Mouse (Mus musculus): ENCODE data around the gene Hbq1b.
"Not testable (repeated sequence)": the region's sequence is repeated elsewhere in the genome, so short reads cannot be mapped to it uniquely, and the experiment has no call there.

The Hbq1b gene

GRCm38 (mm10) chr11:32267188-32267884 is 19.4 kb upstream of the Hbq1b start, which contains the start of gene Nprl3:
TSS of gene Nprl3 (minus strand) at chr11:32267707.
- peak; percentile 93 for DNase-seq (ENCODE audit: low spot score in 2 of 2)

DNA sequence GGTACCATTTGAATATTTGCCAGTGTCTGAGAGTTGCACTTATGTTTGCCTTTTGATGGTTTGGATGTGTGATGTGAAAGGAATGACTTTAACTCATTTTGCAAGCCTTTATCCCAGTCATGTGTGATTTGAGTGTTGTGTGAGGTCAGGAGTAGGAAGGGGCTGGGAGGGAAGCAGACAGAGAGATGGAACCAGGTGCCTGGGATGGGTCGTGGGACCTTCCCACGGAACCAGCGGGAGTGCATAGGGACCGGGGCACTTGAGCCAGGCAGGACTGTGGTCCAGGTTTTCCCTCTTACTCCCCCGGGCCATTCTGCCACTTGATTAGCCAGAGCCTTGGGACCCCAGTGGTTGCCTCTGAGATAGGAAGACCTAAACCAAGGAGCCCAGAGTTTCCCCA is 18.8 kb upstream of the Hbq1b start:
- DNase-seq (ENCODE audit: low spot score in 2 of 2) = peak in 1 of 2 experiments; percentile 10

GRCm38 (mm10) chr11:32268952-32269351 is 17.8 kb upstream of the Hbq1b start:
- DNase-seq (ENCODE audit: low spot score in 2 of 2) = no peak

DNA sequence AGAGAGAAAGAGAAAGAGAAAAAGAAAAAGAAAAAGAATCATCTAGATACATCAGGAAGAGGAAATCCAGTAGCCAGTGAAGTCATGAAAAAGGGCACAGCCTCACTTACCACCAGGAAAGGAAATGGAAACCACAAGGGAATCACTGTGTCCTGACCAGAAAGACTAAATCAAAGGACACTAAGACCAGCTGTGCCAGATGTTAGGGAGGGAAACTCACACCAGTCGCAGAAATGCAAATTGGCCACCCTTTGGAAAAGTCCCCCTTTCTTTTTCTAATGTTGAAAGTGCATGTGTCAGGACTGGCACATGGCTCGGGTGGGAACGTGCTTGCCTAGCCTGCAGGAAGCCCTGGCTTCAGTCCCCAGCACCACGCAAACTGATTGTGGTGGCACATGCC is 15.6 kb upstream of the Hbq1b start:
- no peak for DNase-seq (ENCODE audit: low spot score in 2 of 2)

DNA sequence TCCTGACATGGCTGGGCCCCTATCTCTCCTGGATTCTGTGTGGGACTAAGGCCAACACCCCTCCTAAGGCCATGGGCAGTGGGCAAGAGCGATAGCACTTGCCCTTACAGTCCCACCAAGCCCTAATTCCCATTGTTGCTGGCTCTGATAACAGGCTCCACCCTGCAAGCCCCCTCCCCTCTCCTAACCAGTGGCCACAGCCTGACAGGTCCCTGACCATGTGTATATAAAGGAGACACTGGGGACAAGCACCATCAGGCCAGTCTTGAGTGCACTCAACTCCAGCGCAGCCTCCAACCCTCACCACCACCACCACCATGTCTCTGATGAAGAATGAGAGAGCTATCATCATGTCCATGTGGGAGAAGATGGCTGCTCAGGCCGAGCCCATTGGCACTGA is 10.4 kb upstream of the Hbq1b start, which contains the start of gene Hba-x:
Hba-x (plus strand) TSS at position 54 of the 400 bp plus-strand sequence.
- DNase-seq (ENCODE audit: low spot score in 2 of 2) = no peak

DNA sequence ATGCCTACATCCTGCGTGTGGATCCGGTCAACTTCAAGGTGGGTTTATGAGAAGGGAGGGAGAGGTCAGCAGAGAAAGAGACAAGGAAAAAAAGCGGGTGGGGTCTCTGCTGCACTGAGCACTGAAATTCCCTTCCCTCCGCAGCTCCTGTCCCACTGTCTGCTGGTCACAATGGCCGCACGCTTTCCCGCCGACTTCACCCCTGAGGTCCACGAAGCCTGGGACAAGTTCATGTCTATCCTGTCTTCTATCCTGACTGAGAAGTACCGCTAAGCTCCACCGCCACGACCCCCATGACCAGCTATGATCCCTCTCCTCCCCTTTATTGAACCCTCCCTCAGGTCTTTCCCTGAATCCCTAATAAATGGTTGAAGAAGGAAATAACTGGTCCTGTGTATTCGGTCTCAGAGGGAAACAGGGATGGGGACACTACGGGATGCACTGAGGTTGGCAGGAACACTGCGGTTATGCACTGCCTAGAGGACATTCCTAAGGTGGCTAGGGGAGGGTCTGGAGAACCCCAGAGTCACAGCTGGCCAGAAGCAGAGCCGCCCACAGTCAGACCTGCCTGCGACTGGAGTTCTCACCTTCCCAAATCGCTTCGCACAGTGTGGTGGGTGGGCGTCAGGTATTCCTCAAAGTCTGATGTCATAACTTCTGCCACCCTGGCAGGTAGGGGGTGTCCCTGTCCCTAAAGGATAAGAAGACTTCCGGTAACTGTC is 8.9 kb upstream of the Hbq1b start:
- no peak for DNase-seq (ENCODE audit: low spot score in 2 of 2)

DNA sequence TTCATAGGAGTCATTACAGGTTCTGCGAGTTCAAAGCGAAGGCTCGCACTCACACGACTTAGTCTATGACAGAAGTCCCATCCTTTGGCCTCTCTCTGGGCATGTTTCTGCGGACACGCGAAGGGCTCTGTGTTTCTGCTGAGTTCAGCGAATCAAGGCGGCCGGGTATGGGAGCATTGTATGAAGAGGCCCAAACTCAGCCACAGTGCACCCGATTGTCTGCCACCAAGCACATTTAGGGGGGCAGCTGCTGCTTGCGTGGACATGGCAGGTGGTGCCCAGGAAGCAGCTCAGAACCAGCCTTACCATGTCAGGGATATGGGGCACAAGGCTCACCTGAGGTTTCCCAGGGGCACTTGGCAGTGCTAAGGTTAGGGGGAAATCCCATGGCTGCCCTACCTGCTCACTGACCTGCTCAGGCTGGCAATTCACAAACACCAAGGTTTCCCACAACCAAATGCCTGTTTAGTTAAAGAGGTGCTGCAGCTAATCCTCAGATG is 8.3 kb upstream of the Hbq1b start:
- DNase-seq (ENCODE audit: low spot score in 2 of 2) = no peak

GRCm38 (mm10) chr11:32280646-32281045 is 6.1 kb upstream of the Hbq1b start:
- DNase-seq (ENCODE audit: low spot score in 2 of 2) = no peak

DNA sequence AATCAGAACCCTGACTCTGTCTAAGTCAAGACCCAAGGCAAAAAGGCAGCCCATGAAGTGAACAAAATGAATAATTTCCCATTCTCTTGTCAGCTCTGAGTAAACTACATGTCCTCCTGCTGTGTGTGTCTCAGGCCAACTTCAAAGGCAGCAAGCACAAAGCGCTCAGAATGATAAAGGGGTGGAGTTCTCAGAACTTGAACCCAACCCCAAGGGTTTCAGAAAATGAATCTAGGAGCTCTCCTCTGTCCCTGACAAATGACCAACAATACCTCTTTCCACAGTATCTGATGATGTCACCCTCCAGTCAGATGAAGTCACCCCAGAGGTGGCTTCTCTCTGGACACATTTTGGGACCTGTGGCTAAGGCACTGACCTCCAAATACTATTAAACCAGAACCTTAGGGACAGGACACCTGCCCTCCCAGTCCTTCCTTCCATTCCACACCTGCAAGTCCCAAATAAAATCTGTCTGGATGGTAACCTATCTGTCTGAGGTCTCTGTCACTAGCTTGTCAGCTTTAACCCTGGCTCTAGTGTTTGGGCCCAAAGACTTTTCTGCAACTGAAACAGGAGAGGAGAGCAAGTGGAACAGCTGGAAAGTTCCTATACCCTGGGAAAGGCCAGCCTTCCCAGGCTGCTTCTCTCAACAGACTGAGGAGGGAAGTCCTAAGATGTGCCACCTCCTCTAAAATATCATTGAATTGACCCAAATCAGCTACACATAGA is 5.2 kb upstream of the Hbq1b start:
- no peak for DNase-seq (ENCODE audit: low spot score in 2 of 2)

DNA sequence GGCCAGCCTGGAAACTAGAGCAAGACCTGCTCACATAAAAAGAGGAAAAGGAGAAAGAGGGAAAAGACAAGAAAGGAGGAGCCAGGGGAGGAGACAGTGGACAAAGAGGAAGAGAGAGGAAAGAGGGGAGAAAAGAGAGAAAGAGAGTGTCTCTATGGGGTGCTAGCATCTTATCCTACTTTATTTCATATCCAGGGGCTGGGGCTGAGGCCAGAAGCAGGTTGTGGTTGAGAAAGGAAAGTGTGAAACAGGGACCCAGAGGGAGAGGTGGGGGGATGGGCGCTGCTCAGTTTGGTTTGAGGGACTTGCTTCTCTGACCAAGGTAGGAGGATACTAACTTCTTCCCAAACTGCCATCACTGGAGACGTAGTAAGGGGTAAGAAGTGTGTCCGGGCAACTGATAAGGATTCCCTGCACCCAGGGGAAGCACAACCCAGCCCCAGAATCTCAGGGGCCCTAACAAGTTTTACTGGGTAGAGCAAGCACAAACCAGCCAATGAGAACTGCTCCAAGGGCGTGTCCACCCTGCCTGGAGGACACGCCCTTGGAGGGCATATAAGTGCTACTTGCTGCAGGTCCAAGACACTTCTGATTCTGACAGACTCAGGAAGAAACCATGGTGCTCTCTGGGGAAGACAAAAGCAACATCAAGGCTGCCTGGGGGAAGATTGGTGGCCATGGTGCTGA is 3.5 kb upstream of the Hbq1b start, which contains the start of gene Hba-a1:
Hba-a1 (plus strand) TSS at position 421 of the 687 bp plus-strand sequence.
- not testable (repeated sequence) for DNase-seq (ENCODE audit: low spot score in 2 of 2)

DNA sequence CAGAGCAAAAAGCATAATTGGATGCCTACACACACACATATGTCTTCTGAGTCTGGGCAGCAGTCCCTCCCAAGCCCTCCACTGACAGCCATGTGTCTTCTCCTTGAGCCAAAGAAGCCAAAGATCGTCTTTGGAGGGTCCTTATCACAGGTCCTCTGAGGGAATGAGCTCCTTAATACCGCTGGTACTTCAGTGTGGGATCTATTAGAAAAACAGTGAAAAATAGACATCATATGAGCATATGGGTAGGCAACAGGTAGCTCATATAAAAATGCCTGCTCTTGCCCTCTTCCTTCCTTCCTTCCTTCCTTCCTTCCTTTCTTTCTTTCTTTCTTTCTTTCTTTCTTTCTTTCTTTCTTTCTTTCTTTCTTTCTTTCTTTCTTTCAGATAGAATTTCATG is 2.2 kb upstream of the Hbq1b start:
- DNase-seq (ENCODE audit: low spot score in 2 of 2) = not testable (repeated sequence)

DNA sequence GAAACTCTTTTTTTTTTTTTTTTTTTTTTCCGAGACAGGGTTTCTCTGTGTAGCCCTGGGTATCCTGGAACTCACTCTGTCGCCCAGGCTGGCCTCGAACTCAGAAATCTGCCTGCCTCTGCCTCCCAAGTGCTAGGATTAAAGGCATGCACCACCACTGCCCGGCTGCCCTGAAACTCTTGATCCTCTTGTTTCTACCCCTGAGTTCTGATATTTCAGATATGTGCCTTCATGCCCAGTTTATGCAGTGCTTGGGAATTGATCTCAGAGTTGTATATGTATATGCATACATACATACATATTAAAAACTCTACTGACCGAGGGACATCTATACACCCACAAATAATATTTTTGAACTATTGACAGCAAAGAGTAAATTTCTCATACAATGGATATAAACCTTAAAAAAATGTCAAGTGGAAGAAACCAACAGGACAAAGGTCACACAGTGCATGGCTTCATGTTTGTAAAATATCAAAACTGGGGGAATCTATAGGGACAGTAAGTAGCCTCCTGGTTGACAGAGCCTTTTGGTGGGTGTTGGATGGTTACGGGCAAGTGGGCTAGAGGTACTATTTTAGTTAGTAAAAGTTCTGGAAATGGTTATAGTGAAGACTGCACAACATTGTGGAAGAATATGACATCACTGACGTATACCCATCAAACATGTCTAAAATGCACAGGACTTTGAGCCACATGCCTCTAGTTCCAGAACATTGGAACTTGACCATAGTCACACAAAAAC is 1.6 kb upstream of the Hbq1b start:
- no peak for DNase-seq (ENCODE audit: low spot score in 2 of 2)

DNA sequence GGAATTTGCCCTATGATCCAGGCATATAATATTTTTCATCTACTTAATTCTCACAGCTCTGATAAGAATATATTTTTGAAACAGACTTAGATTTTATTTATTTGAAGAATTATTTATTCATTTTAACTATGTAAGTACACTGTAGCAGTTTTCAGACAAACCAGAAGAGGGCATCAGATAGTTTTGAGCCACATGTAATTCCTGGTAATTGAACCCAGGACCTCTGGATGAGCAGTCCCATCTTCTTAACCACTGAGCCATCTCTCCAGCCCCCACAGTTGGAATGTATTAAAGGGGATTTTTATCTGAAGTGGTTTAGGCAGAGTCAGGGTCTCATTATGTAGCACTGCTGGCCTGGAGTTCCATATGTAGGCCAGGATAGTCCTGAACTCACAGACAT is 878 bp upstream of the Hbq1b start:
- DNase-seq (ENCODE audit: low spot score in 2 of 2) = not testable (repeated sequence)

- no peak for DNase-seq (ENCODE audit: low spot score in 2 of 2)
Observed at GRCm38 (mm10) chr11:32287493-32287825, 694 bp downstream of the Hbq1b start.

- not testable (repeated sequence) for DNase-seq (ENCODE audit: low spot score in 2 of 2)
Observed at GRCm38 (mm10) chr11:32292819-32293218, 6.1 kb downstream of the Hbq1b start.

- DNase-seq (ENCODE audit: low spot score in 2 of 2) = not testable (repeated sequence)
Observed at GRCm38 (mm10) chr11:32293479-32293878, 6.7 kb downstream of the Hbq1b start.

GRCm38 (mm10) chr11:32296203-32296602 is 9.4 kb downstream of the Hbq1b start, which contains the start of gene Hba-a2:
TSS of gene Hba-a2 (plus strand) at chr11:32296489.
- DNase-seq (ENCODE audit: low spot score in 2 of 2) = not testable (repeated sequence)

DNA sequence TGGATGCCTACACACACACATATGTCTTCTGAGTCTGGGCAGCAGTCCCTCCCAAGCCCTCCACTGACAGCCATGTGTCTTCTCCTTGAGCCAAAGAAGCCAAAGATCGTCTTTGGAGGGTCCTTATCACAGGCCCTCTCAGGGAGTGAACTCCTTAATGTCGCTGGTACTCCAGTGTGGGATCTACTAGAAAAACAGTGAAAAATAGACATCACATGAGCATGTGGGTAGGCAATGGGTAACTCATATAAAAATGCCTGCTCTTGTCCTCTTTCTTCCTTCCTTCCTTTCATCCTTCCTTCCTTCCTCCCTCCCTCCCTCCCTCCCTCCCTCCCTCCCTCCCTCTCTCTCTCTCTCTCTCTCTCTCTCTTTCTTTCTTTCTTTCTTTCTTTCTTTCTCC is 10.7 kb downstream of the Hbq1b start:
- DNase-seq (ENCODE audit: low spot score in 2 of 2) = not testable (repeated sequence)

GRCm38 (mm10) chr11:32297866-32298531 is 11.2 kb downstream of the Hbq1b start:
- DNase-seq (ENCODE audit: low spot score in 2 of 2) = no peak

GRCm38 (mm10) chr11:32298532-32298918 is 11.8 kb downstream of the Hbq1b start:
- no peak for DNase-seq (ENCODE audit: low spot score in 2 of 2)

Data from urinary bladder, adult 18-20 months (tissue).